Mouse (Mus musculus) spleen, adult 2 months (tissue): Measurements from ENCODE around the gene Gm10401. TPM values are rescaled to one million over a fixed set of nuclear protein-coding genes. Genes with fewer than 3 reads are reported as not detected.
A peak's percentile ranks its signal among the peaks of the same experiment; 100 is the strongest.
"Not testable (repeated sequence)": the region's sequence is repeated elsewhere in the genome, so short reads cannot be mapped to it uniquely, and the experiment has no call there.

ENCODE experiments used
- DNase-seq, 2 experiments: peaks; one replicate each; pipeline versions ENCODE4 v3.0.0 to v3.0.0-alpha.2; 2012 to 2021; ENCODE audit warnings: low spot score in 2 of 2, low read depth in 1 of 2
- H3K27ac ChIP-seq: fragments of 200-500 bp; 2 replicates; pipeline ENCODE4 v1.5.1; 2012; ENCODE audit warnings: low read length, inconsistent platforms; ENCODE audit not compliant: insufficient read depth
- H3K27me3 ChIP-seq: fragments of 200-500 bp; 2 replicates; pipeline ENCODE4 v1.6.1; 2012; ENCODE audit warnings: mild to moderate bottlenecking, moderate library complexity, low read length, inconsistent platforms; ENCODE audit not compliant: control insufficient read depth, insufficient read depth
- H3K36me3 ChIP-seq: fragments of 200-500 bp; 2 replicates; pipeline ENCODE4 v1.6.1; 2012; ENCODE audit warnings: mild to moderate bottlenecking, low read length, inconsistent platforms; ENCODE audit not compliant: control insufficient read depth, insufficient read depth
- H3K4me1 ChIP-seq: fragments of 200-500 bp; 2 replicates; pipeline ENCODE4 v1.6.1; 2011; ENCODE audit warnings: inconsistent platforms; ENCODE audit not compliant: control insufficient read depth, insufficient read depth, insufficient read length
- H3K4me3 ChIP-seq: fragments of 200-500 bp; 2 replicates; pipeline ENCODE4 v1.5.1; 2011; ENCODE audit warnings: mild to moderate bottlenecking, inconsistent platforms; ENCODE audit not compliant: insufficient read depth, insufficient read length; ENCODE audit errors: extremely low read depth
- CTCF ChIP-seq: fragments of 200-500 bp; IDR thresholded peaks from 2 replicates; pipeline ENCODE4 v1.5.1; 2011; ENCODE audit warnings: mild to moderate bottlenecking, inconsistent platforms; ENCODE audit not compliant: insufficient read depth, insufficient read length, insufficient replicate concordance; ENCODE audit errors: extremely low read depth
- POLR2A ChIP-seq: fragments of 200-500 bp; IDR thresholded peaks from 2 replicates; pipeline ENCODE4 v1.6.1; 2011; ENCODE audit warnings: low read depth, low read length, inconsistent platforms
- WGBS: fragments of 180-500 bp; shearing (Covaris S2); methylation state at CpG from one replicate; pipeline ENCODE4 v1.1.7; 2018; 5-methylcytosine and 5-hydroxymethylcytosine counted together
- polyA plus RNA-seq: library from polyadenylated mRNA; depleted of rRNA; stranded (reverse); fragments of >200 nt; gene quantifications from 2 replicates; pipeline ENCODE4 v1.2.3, GENCODE M21; 2012

Gm10401 gene
- polyA plus RNA-seq, 1 experiment: not detected

DNA sequence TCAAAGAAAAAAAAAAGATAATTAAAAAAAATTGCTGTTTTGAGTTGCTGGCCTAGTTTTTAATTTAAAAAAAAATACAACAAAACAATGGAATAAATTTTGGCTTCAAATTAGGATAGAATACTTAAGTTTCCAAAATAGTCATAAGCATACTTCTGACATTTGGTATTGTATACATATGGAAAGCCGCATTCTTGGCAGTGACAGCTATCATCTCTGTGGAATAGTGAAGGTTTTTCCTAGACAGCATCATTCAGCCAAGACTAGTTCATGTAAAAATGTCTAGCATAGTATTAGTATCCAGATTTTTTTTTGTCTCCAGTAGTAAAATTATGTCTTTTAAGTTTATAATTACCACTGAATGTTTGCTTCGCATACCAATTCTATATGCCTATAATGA, 12.4 kb downstream of the Gm10401 start:
- no peak for TF ChIP-seq CTCF
- TF ChIP-seq POLR2A: no peak
- no peaks in the 10 kb centered on the region for H3K4me1 ChIP-seq
- peaks cover 48% of the 10 kb centered on the region for H3K36me3 ChIP-seq
- H3K4me3 ChIP-seq: no peak overlapping the region
- WGBS: 99% methylated on average over 2 of the region's 2 CpGs
- no peak overlapping the region for H3K27ac ChIP-seq
- H3K27me3 ChIP-seq: no peaks in the 10 kb centered on the region
- DNase-seq: no peak

DNA sequence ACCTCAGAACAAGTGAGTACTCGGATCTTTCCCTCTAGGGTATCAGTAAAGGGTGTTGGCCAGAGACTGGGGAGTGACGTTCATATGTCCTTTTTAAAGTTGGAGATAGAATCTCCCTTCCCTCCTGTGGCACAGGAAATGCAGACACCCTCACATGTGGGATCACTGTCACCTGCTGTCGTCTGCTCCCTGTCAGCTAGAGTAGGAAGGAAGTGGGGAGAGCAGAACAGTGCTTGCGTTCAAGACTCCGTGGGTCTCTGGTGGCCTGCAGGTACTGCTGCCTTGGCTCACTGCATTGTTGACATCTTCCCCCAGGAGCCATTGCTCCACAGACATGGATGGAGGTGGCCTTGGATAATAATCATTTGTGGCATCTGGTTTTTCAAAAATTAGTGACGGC, 14.6 kb downstream of the Gm10401 start:
- WGBS: 55% methylated on average over 6 of the region's 6 CpGs
- Histone ChIP-seq H3K4me1 (no peaks in the 10 kb centered on the region), H3K27me3 (no peaks in the 10 kb centered on the region), H3K4me3 (no peak overlapping the region), H3K27ac (no peak overlapping the region), H3K36me3 (peaks cover 32% of the 10 kb centered on the region)
- no peak for DNase-seq
- TF ChIP-seq POLR2A: no peak
- TF ChIP-seq CTCF: no peak

DNA sequence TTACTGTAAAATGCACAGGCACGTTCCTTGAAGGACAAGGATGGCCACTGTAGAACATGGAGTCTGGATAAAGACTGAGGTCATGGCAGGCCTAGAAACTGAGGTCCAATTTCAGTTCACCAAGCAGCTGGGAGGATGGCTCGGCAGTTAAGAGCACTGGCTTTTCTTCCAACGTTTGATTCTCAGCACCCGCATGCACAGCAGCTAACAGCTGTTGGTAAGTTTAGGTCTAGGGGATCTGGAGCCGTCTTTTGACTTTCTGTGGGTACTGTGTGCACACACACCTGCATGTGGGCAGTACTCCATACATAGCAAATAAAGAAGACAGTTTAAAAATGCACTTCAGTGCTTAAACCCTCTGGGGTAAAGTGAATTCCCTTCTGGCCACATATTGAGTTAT, 16.5 kb downstream of the Gm10401 start:
- H3K4me1 ChIP-seq: no peaks in the 10 kb centered on the region
- DNase-seq: no peak
- 79% methylated on average over 5 of the region's 5 CpGs for WGBS

DNA sequence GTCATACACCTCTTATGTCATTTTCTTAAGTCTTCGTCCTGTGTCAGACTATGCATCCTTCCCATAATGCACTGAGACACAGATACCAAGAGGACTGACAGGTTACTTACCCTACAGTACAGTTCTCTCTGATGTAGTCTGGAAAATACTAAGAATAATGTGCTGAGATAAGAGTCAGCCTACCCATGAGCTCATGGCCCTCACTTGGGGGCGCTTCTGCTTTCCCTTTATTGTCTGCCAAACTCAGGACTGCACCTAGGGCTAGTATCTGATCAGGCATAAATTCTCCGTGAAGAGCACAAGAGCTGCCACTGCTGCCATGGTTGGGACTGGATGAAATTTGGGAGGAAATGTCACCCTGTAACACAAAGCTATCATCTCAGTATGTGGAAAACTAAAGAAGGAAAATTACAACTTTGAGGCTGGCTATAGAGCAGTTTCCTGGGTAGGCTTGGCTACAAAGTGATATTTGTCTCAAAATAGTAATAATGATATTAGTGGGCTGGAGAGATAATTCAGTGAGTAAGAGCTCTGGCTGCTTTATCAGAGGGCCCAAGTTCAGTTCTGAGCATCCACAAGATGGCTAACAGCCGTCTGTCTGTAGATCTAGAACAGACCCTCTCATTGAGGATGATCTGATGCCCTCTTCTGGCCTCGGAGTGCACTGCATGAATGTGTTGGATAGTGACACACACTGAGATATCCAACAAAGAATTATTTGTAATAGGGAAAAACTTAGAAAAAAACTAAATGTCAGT, 21.8 kb downstream of the Gm10401 start:
- WGBS: 54% methylated on average over 5 of the region's 5 CpGs
- Histone ChIP-seq H3K36me3 (peaks cover 8% of the 10 kb centered on the region), H3K4me3 (no peak overlapping the region), H3K27ac (no peak overlapping the region), H3K4me1 (no peaks in the 10 kb centered on the region), H3K27me3 (no peaks in the 10 kb centered on the region)
- peak; percentile 19 to 73 for DNase-seq
- TF ChIP-seq CTCF (peak; percentile 59; the same call in 1 of the 2 replicates), POLR2A (no peak)

More for the DNA sequence above, 16.5 kb downstream of the Gm10401 start:
- H3K36me3 ChIP-seq: peaks cover 21% of the 10 kb centered on the region
- no peak overlapping the region for H3K27ac ChIP-seq
- no peak overlapping the region for H3K4me3 ChIP-seq
- H3K27me3 ChIP-seq: no peaks in the 10 kb centered on the region
- no peak for TF ChIP-seq POLR2A

DNA sequence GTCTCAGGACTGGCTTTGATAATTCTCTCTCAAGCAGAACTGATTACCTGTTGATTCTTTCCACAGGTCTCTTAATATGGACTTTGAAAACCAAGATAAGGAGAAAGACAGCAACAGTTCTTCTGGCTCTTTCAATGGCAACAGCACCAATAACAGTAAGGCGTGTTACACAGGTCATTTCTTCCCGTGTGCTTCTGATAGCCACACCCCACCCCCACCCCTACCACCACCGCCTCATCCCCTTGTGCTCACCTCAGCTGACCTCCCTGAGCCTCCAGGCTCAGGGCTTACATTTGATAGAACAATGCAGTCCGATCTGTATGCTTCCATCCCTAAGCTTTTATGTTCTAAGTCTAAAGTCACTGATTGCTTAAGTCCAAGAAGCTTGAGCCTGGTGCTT, 23.3 kb downstream of the Gm10401 start:
- no peak overlapping the region for H3K27ac ChIP-seq

DNA sequence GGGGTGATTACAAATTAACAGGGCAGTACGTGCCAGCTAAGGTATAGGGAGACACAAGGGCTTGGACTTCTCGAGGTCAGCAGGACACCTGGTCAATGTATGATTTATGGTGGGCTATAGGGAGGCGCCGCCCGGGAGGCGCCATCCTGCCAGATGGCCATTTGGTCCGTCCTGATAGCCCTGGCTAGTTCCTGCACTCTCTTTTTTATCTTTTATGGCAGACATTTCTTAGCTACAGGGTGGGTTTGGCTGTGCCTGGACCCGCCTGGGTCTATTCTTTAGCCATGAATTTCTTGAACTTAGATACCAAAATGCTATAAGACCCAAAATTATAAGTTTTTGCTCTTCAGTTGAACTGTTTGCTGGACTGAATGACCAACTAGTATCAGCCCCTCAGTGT, 24.8 kb downstream of the Gm10401 start:
- H3K27ac ChIP-seq, H3K4me3 ChIP-seq: not testable (repeated sequence)

More for the DNA sequence above, 23.3 kb downstream of the Gm10401 start:
- Histone ChIP-seq H3K36me3 (peaks cover 4% of the 10 kb centered on the region), H3K4me1 (no peaks in the 10 kb centered on the region), H3K4me3 (no peak overlapping the region), H3K27me3 (no peaks in the 10 kb centered on the region)
- TF ChIP-seq CTCF: no peak
- TF ChIP-seq POLR2A: no peak
- WGBS: 76% methylated on average over 4 of the region's 4 CpGs
- DNase-seq: no peak

DNA sequence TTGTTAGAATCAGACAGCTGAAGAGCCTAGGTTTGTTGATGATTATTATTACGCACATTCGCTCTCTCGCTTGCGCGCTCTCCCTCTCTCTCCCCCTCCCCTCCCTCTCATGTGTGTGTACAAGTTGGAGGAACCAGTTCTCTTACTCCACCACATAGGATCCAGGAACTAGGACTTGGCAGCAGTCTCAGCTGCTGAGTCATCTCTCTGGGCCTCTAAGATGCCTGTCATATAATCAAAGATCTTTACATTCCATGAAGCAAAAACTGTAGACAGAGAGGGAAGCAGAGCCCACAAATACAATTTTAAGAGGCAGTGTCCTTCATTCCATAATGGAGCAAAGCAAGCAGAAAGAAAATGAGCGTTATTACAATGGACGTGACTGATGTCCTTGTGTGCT, 26.0 kb downstream of the Gm10401 start:
- Histone ChIP-seq H3K4me1 (no peaks in the 10 kb centered on the region; the same call in 1 of the 2 replicates), H3K36me3 (peaks cover 4% of the 10 kb centered on the region), H3K4me3 (no peak overlapping the region), H3K27me3 (no peaks in the 10 kb centered on the region), H3K27ac (peak overlapping the region; percentile 4; the same call in 1 of the 2 replicates)
- no peak for DNase-seq
- WGBS: 80% methylated on average over 7 of the region's 7 CpGs
- TF ChIP-seq CTCF: no peak
- TF ChIP-seq POLR2A: no peak

More for the DNA sequence above, 24.8 kb downstream of the Gm10401 start:
- not testable (repeated sequence) for H3K4me1 ChIP-seq, DNase-seq, H3K36me3 ChIP-seq, H3K27me3 ChIP-seq
- 83% methylated on average over 8 of the region's 8 CpGs for WGBS
